Mouse (Mus musculus) common myeloid progenitor, adult 5-6 weeks (primary cell): ENCODE results near the gene Nlrp1b. TPM values are rescaled to one million over a fixed set of nuclear protein-coding genes. Genes with fewer than 3 reads are reported as not detected.

ENCODE experiments used
- ATAC-seq: replicated peaks from 2 replicates; pipeline ENCODE4 v1.8.0; 2016; ENCODE audit warnings: low read depth, mild to moderate bottlenecking, moderate TSS enrichment, inconsistent platforms; ENCODE audit not compliant: poor library complexity, severe bottlenecking
- total RNA-seq: library from RNA; stranded (forward); fragments of 200-1000, 187-1606 nt; gene quantifications from 2 replicates; pipeline ENCODE4 v1.2.3, GENCODE M21; 2017

Gene Nlrp1b
- total RNA-seq, result 0.53 and 0.96 TPM in 2 replicates

- peak; percentile 96 for ATAC-seq
Measured at GRCm38 (mm10) chr11:71230684-71231480, at the start of gene Nlrp1b. Gene Nlrp1b (minus strand): TSS chr11:71230733.

- ATAC-seq, result no peak
Measured at GRCm38 (mm10) chr11:71261036-71261435, 30.5 kb upstream of the Nlrp1b start.

- ATAC-seq, result peak; percentile 97
Measured at GRCm38 (mm10) chr11:71251333-71251732, 20.8 kb upstream of the Nlrp1b start.

- peak; percentile 68; the same call in 1 of the 2 replicates for ATAC-seq
Measured at GRCm38 (mm10) chr11:71224614-71225013, 5.9 kb downstream of the Nlrp1b start.

- ATAC-seq, result no peak
Measured at GRCm38 (mm10) chr11:71202703-71203102, 27.8 kb downstream of the Nlrp1b start.

GRCm38 (mm10) chr11:71199349-71199748 is 31.2 kb downstream of the Nlrp1b start:
- no peak for ATAC-seq

GRCm38 (mm10) chr11:71169633-71170032 is 60.9 kb downstream of the Nlrp1b start:
- no peak for ATAC-seq

- ATAC-seq, result 0 out of 2 replicates have a peak, but pooled peaks have one; percentile 18
Measured at GRCm38 (mm10) chr11:71164139-71164538, 66.4 kb downstream of the Nlrp1b start.

- ATAC-seq, result peak; percentile 68
Measured at GRCm38 (mm10) chr11:71159439-71160136, 70.9 kb downstream of the Nlrp1b start.

GRCm38 (mm10) chr11:71155272-71155671 is 75.3 kb downstream of the Nlrp1b start:
- ATAC-seq, result no peak

GRCm38 (mm10) chr11:71144661-71145060 is 85.9 kb downstream of the Nlrp1b start, which contains the start of gene Nlrp1a:
Gene Nlrp1a (minus strand): TSS chr11:71144704.
- ATAC-seq, result peak; percentile 100

GRCm38 (mm10) chr11:71142031-71142430 is 88.5 kb downstream of the Nlrp1b start:
- ATAC-seq, result no peak

GRCm38 (mm10) chr11:71107128-71107527 is 123.4 kb downstream of the Nlrp1b start:
- peak; percentile 32; the same call in 1 of the 2 replicates for ATAC-seq

GRCm38 (mm10) chr11:71106261-71107021 is 124.1 kb downstream of the Nlrp1b start:
- ATAC-seq, result 0 out of 2 replicates have a peak, but pooled peaks have one; percentile 39

GRCm38 (mm10) chr11:71103931-71104330 is 126.6 kb downstream of the Nlrp1b start:
- no peak for ATAC-seq

Other genes starting within 250 kb of the Nlrp1b start
- gene C1qbp, start 247.7 kb downstream of the Nlrp1b start, total RNA-seq, result 122 and 128 TPM in 2 replicates
- 49.7 and 49.9 TPM in 2 replicates for gene Dhx33, start 226.3 kb downstream of the Nlrp1b start, total RNA-seq
- gene Mis12, start 211.1 kb downstream of the Nlrp1b start, total RNA-seq, result 38.3 and 42.7 TPM in 2 replicates
- gene Derl2, start 210.9 kb downstream of the Nlrp1b start, total RNA-seq, result 19.3 and 23.9 TPM in 2 replicates
- gene 6330403K07Rik, start 197.2 kb downstream of the Nlrp1b start, total RNA-seq, result 0.09 TPM in 1 of 2 replicates, not detected in the other
- gene Nlrp1a, start 86.0 kb downstream of the Nlrp1b start, total RNA-seq, result 3.7 and 4.7 TPM in 2 replicates